Mouse (Mus musculus) testis, adult 2 months (tissue): ENCODE results near the gene Mark3.
A peak's percentile ranks its signal among the peaks of the same experiment; 100 is the strongest.

Experiments used
- CTCF ChIP-seq: fragments of 200-500 bp; IDR thresholded peaks from 2 replicates; pipeline ENCODE4 v1.5.1; 2012; ENCODE audit warnings: low read depth, mild to moderate bottlenecking, inconsistent platforms, low read length, moderate library complexity; ENCODE audit not compliant: control insufficient read depth, insufficient read depth, insufficient replicate concordance
- POLR2A ChIP-seq: fragments of 200-500 bp; IDR thresholded peaks from 2 replicates; pipeline ENCODE4 v1.6.1; 2012; ENCODE audit warnings: low read depth, mild to moderate bottlenecking, inconsistent platforms, low read length, moderate library complexity; ENCODE audit not compliant: control insufficient read depth

DNA sequence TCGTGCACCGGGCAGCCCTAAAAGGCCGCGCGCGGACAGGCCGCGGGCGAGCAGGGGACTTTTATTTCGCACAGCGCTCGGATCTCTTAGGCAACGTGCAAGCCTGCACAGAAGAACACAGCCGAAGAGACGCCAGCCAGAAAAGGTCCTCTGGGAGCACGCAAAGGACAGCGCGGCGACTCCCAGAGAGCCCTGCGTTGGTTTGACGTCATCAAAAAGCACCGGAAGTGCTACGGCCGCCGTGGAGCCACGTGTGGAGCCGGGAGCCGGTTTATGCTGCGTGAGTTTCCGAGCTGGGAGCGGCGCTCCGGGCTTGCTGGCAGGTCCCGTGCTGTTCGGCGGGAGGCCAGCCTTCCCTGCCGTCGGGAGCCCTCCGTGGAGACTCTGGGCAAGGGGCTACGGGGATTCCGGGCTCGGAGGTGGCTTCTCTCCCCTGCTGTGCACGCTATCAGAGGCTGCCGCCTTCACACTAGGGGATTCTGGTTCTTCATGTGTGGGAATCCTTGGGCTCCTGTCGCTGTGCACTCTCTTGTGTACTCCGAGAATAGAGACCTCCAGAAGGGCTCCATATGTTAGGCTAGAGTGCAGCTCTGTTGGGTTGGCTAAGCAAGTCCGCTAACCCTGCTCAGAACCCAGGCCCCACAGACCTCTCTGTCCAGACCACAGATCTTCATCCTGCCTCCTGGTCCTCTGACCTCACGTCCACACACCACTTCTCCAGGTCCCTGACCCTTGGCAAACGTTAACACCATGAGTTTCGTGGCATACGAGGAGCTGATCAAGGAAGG is 103.8 kb downstream of the Mark3 start, which contains the start of gene Trmt61a:
- TF ChIP-seq CTCF, result no peak
- TF ChIP-seq POLR2A, result peak; percentile 49
